Mouse (Mus musculus) cerebellum, adult 9-11 months (tissue): ENCODE measurements around the gene Slc5a8.

Experiments used
- DNase-seq: peaks from one replicate; pipeline ENCODE4 v3.0.0; 2022

Slc5a8 gene

DNA sequence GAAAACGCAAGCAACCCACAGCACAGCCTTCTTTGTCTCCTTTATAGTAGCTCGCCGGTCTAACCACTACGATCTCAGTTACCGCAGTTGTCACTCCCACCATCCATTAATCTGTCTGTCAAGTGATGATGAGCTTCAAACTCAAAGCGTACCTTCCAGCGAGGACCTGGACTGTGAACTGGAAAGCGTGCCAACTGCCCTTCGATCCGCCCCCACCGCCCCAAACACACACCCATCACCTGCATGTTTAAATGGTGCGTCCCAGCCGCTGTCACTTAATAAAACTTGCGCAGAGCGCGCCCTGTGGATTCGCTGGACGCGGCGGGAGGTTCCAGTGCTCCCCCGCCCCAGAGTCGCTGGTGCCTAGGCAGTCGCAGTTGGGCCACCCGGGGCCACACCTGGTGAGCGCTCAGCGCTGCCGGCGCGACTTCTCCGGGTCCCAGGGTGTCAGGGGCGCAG lies at the start of gene Slc5a8:
Gene Slc5a8, plus strand, starts transcription at position 361 of the 459 bp plus-strand sequence.
- no peak for DNase-seq

DNA sequence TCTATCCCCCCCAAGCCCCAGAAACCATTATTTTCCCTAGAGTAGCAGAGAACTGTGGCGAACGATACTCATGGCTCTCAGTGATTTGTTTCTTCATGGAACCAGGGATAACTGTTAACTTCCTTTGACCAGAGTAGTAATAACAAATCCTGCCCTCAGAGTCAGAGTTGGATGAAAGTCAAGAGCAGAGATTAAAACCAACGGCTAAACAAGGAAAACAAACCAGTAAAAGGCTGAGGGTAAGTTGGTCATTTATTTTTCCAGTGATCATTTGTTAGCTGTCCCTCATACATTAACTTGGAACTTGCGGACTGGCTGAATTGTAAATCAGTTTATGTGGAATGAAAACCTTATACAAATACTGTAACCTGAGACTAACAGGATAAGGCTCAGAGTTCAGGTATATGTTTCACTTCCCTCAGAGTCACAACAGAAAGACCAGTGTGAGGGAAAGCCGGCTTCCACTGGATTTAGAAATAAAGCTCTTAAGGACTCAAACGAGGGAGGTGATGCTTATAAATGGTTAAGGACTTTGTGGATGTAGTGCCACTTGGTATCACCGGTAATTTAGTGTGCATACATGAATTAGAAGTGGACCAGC lies 36.8 kb upstream of the Slc5a8 start:
- DNase-seq: no peak

DNA sequence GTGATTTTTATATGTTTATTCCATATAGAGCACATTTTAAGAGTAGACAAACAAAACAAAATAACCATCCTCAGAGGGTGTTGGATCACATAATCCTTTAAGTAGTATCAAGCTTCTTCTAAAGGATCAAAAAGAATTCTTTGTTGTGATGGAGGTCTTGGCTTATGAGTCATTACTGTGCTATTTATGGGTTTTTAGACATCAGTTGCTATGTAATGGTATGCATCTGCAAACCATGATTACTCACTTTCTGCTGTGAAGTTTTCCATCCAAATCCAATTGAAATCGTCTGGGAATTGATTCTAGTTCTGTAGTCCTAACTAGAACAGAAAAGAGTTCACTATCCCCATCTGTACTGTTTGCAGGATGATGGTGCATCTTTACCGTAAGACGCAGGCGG lies 35.8 kb upstream of the Slc5a8 start:
- no peak for DNase-seq

DNA sequence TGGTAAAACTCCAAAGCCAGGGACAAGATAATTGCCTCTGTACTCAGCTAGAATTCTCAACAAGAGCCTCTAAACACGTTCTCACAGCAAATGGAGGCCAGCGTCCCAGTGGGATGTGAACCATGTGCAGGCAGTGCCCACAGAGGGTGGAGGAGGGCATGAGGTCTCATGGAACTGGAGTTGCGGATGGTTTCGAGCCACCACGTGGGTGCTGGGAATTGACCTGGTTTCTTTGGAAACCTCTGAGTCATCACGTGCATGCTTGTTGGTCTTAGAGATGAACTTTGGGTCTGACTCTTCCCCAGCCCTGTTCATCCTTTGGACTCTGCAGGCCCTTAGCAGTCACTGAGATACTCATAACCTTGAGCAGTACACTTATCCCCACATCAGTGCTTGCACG lies 32.5 kb upstream of the Slc5a8 start:
- DNase-seq: no peak

DNA sequence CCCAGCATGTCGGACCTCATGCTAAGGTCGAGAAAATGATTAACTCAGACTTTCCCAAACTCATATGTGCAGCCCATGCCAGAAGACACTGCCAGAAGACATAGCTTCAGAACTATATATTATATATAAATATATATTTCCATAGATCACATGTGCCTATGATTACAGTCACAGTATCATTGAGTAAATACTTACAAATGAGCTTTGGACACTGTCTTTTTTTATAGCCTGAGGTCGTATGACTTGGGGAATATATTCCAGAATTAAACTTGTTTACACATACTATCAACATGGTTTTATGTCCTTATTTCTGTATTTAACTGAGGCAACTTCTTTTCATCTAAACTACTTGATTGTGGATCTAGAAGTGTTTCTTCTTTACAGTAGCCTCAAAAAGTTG lies 24.9 kb upstream of the Slc5a8 start:
- DNase-seq: no peak

DNA sequence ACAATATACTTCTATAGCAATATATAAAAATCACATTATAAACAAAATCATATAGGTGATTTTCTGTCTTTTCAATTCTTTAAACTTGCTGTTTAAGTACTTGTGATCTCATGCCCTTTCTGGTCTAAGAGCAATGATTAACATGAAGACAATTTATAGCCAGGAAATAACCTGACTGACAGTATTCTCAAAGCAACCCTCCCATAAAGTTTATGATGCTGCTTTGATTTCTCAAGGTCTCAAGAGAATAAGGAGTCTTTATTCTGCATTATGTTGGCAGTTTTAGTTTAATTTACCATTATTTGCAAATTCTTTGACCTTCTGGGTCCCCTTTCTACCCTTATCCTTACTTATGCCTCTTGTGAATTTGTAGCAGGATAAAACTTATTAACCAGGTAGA lies 24.4 kb upstream of the Slc5a8 start:
- DNase-seq: no peak

DNA sequence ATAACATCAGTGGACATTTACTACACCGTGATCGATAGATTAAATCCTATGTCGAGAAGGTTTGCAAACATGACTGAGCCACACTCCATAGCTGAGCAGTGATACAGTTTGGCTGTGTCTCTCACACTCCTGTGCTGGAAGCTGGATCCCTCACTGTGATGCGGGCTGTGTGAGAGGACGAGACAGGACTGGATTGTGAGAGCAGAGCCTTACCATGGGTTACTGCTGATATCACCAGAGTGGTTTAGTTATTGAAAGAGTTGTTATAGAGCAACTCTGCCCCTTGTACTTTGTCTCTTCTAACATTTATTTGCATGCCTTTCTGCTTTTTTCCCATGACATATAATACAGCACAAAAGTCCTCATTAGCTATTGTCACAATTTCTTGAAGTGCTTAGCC lies 23.5 kb upstream of the Slc5a8 start:
- no peak for DNase-seq

DNA sequence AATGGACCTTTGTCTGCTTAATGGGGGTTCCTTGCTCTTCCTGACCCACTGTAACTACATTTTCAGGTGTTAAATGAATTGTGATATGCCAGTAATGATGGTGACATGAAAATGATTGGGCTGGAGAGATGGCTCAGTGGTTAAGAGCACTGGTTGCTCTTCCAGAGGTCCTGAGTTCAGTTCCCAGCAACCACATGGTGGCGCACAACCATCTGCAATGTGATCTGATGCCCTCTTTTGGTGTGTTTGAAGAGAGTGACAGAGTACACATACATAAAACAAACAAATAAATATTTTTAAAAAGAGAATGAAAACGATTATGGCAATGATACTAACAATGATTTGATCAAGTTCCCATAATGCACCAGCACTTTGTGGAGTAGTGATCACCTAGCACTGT lies 19.8 kb upstream of the Slc5a8 start:
- DNase-seq: no peak

DNA sequence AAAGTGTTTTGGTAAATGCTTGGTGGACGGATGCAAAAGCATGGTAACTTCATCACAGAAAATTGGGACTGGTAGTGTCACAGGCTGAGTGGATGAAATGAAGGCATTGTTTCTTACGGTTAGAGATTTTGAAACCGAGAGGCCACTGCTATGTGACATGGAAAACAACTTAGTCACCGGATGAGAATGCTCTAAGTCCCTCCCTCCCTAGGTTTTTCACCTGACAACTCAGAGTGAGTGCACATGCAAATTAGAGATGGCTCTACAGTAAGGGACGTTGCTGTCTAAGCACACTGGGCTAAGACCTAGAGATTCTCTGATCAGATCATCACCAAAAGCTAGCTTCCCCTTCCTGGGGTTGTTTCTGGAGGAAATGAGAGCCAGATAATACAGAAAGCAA lies 10.9 kb upstream of the Slc5a8 start:
- DNase-seq: no peak

DNA sequence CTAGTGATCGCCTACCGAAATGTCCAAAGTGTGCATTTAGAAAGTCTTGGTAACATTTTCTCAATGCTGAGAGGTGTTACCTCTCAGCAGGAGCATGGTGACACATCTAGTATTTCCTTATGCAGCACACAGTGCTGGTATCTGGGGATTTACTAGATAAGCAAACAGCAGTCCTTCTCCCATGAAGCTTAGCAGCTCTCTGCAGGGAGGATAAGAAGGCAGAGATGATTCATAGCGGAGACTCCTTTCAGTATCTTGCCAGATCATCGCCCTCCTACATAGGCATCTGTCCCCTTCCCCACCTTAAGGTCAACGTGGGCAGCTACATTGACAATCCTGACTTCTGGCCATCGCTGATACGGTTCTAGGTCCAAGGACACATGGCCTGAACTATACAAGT lies 8.4 kb upstream of the Slc5a8 start:
- DNase-seq: no peak

DNA sequence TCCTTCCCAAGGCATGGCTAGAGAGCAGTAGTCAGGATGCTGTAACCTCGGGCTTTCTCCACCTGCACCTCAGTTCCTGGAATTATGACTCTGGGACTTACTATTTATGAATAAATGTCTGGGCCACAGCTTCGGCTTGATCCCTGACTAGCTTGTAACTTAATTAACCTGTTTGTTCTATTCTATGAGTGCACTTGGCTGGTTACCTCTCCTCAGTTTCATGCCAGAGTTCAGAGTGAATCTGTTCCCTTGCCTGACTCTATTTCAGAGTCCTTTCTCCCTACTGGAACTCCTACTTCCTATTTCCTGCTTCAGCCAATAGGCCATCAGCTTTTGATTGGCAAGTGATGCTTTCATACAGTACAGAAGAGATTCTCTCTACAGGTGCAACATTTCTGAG lies 2.1 kb upstream of the Slc5a8 start:
- DNase-seq: no peak

DNA sequence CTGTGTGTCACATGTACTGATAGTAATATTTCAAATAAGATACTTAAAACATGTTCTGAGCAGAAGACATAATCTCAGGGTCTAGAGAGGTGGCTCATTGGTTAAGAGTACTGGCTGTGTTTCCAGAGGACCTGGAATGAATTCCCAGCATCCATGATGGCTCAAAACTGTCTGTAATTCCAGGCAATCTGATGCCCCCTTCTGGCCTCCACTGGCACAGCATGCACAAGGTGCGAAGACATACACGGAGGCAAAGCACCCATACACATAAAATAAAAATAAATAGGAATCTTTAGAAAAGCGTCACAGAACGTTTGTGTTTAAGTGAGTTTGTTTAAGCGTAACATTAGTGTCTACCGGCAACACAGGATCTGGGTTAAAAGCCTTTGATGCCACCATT lies 956 bp upstream of the Slc5a8 start:
- no peak for DNase-seq

DNA sequence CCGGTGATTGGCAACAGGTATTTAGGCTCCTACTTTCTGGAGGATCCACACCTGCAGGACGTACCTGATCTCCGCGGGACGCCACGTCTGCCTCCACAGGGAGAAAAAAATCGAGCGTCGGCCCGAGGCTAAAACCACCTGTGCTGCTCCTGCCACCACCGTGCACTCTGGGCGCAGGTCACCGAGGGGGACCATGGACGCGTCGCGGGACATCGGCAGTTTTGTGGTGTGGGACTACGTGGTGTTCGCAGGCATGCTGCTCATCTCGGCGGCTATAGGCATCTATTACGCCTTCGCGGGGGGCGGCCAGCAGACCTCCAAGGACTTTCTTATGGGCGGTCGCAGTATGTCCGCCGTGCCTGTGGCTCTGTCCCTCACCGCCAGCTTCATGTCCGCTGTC lies 322 bp downstream of the Slc5a8 start:
- DNase-seq: no peak

DNA sequence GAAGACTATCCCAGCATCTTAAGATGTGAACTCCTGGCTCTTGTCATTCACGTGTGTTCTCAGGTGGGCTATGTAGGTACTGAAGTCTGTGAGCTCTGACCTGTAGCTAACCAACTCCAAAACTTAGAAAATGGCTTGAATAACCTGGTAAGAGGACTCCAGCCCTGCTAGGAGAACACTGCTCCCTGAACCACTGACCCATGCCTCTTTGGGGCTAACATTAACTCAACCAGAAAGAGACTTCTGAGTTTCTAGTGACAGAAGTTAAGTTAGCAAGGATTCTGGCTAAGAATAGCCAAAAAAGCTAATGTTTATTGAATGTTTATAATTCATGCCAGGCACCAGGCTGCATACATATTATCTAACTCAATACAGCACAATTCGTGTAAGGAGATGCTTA lies 2.6 kb downstream of the Slc5a8 start:
- DNase-seq: no peak

DNA sequence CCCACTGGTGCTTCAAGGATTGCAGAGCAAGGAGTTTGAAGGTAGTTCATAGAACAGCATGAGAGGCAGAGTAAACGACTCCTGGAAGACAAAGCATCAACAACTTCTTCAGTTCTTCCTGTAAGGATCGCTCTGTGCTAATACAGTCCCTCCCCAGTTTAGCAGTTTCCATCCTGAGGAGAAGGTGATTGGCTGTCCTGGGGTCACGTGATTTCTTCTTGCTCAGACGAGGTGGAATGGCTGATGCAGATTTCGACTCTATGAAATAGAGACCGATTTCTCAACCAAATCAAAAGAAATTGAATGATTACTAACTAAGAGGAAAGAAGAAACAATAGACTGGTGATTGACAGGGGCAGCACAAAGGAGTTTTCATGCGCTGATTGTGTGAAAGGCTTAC lies 5.6 kb downstream of the Slc5a8 start:
- DNase-seq: no peak

DNA sequence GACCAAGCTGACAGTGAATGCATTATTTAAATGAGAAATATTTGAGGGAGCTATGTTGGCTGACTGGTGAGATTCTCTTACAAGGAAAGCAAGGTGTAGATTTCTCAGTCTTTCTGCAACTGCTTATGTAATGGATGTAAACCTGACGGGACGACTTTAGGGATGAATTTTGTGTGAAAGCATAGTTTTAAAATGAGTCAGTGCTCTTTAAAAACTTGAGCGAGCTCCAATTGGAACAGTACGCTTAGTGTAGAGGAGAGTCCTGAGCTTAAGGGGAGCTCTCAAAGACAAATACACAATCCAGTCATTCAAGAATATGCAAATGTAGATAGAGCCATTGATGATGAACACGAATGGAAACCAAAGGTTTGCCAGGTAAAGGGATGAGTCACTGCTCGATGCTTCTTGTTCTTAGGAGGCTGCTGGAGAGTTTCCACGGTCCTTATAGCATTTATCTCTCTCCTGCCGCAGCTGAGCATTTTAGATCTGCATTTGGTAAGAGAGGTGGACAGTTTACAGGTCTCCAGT lies 6.8 kb downstream of the Slc5a8 start:
- no peak for DNase-seq

DNA sequence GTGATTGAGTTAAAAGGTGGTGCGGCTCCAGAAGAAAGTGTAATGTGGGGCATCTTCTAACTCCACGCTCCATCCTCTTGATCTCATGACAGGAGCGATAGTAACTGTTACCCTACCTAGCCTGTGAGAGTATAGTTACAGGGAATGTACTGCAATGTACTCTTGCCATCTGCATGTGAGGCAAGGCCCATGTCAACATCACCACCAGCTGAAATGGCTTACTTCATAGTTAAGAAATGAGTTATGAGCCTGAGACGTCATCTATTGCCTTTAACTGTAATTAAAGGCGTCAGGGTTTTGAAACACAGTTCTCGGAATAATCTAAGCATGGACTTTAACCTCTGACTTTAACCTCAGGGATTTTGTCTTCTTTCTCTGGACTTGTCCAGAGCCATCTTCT lies 11.2 kb downstream of the Slc5a8 start:
- no peak for DNase-seq

DNA sequence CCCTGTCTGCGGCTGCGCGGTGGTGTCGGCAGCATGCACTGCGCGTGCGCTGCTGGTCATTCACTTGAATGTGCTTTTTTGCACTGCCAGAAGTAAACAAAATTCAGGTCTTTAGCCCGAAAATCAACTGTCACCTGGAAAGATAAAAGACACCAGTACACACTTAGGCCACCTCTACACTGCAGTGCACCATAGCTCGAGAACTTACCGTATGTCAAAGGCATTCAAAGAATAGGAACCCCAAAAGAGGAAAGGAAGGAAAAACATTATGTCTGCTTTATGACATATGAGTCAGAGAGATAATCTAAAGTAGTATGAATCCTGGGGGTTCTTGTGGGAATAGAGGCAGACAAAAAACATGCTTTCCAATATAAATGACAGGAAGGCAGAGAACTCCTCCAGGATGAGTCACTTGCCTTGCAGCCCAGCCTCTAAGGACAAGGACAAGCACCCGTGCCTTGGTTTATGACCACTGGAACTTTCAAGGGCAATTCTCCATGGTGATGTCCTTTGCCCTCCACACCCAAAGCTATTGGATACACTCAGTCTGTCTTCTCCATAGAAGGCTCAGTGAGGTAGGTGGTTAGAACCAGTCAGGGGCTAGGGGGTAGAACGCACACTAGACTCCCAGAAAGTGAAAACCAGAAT lies 64.0 kb downstream of the Slc5a8 start:
- DNase-seq: no peak

DNA sequence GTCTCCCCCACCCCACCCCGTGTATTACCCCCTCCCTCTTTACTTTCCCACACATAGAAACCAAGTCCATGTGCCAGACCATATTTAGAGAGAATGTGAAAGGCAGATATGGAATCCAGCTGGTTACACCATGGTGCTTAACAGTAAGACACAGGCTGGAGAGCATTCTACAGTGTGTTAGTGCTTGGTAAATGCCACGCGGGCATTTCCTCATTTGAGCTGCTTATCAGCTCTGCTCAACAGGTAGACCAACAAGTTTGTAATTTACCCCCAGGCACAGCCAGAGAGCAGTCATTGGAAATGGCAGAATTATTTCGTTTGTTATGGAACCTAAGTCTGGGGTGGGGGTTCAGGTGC lies 64.5 kb downstream of the Slc5a8 start:
- no peak for DNase-seq

DNA sequence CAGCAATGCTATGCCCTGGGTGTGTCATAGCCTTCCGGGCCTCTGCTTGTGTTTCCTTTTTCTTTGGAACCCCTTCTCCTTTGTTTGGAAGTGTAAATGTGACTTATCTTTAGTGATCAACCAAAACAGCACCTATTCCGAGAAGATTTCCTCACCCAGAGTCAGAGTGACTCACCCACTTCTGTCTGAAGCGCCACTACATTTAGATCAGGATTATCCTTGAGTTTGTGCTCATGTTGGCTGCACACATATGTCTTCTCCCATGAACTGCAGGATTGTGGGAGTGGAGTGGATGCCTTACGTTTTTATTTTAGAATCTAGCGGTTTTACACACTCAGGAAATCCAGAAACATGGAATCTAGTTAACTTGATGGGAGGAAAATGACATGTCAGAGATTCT lies 75.0 kb downstream of the Slc5a8 start:
- DNase-seq: no peak

DNA sequence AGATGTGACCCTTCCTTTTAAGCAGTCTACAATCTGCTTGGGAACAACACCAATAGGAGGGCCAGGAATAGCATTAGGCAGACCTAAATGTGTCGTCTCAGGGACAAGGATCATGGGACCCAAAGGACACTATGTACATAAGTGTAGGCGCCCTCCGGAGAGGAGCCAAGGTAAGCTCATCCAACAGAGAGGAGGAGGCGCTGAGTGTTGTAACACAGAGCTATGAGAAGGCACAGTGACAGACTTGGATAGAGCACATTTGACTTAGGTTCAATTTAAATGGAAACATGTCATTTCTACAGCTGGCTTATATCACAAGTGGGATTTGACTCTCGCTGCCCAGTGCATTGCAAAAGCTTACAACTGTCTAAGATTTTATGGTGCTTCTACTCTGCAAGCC lies 82.8 kb downstream of the Slc5a8 start:
- DNase-seq: no peak

DNA sequence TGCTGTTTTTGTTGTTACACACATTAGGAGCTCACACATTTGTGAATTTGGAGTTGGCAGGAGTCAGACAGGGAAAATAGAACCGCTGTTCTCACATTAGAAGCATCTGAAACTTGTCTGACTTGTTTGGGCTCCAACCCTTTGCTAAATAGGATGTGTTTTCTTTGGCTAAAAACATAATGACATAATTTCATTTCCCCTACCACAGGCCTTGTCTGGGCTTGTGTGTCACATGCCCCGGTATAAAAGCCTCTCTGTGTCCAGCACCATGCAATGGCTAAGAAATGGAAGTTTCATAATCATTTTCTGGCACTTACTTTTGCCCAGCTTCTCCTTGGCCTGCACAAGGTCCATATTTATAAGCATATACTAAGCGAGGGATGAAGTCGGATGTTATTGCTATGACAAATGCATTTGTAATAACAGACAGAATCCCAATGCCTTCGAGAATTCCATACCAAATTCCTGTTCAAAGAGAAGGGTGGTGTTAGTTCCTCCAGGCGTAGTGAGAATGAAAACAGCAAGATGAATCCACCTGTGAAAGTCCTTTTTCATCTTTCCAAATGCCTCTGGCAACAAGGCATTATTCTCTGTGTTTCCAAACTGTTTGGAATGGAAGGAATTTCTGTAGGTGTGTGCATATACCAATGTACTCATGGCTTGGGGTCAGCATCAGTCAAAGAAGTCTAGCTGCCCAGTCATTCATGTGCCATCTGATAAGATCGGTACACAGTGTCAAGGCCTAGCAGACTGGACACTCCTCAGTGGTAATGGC lies 85.3 kb downstream of the Slc5a8 start:
- DNase-seq: no peak

DNA sequence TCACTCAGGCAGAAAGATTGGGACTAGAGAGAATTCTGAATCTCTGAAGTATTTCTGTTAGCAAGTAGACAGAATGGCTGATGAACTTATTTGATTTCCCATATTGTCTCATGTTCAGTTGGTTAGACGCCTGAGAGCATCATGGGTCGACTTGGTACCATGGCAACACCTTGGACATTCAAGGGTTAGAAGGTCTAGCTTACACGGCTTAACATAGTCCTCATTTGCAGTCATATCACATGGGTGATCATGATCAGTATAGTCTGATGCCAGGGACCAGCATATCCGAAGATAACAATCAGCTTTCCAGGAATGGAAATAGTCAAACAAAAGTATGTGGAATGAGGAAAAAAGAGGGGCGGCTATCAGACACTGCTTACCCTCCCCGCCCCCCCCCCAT lies 93.1 kb downstream of the Slc5a8 start:
- DNase-seq: no peak
